Mouse (Mus musculus) adrenal gland, postnatal 25 days (tissue): ENCODE measurements around the gene Litaf. TPM values are rescaled to one million over a fixed set of nuclear protein-coding genes. Genes with fewer than 3 reads are reported as not detected.
A peak's percentile ranks its signal among the peaks of the same experiment; 100 is the strongest.
"Not testable (repeated sequence)": the region's sequence is repeated elsewhere in the genome, so short reads cannot be mapped to it uniquely, and the experiment has no call there.

Experiments
- DNase-seq: peaks from one replicate; pipeline ENCODE4 v3.0.0; 2021; ENCODE audit warnings: mixed read lengths
- total RNA-seq: library from RNA; stranded (reverse); gene quantifications from 2 replicates; pipeline ENCODE4 v1.2.3, GENCODE M21; 2021

Litaf gene
- total RNA-seq, 1 experiment from 2014 or later, result 46.5 TPM

GRCm38 (mm10) chr16:11021403-11022112 lies 44.4 kb downstream of the Litaf start:
- no peak for DNase-seq

- DNase-seq, result no peak
Observed at GRCm38 (mm10) chr16:11017807-11018595, 48.0 kb downstream of the Litaf start.

DNA sequence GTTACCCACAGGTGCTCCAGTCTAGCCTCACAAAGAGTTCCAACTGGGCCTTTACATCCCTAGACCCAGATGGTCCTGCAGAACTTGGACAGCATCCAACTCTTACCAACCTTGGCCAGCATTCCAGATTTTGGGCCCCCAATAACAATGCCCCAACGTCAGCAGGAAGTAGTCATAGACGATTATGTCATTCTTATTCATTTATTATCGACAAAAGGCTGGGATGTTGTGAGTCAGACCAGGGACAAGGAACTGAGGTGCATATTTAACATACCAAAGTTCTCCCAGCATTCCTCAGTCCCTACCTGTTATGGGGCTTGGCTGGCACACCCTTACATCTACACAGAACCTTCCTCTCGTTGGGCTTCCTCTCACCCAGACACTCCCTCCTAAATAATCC lies 49.6 kb downstream of the Litaf start:
- DNase-seq, result no peak

GRCm38 (mm10) chr16:11014407-11014806 lies 51.5 kb downstream of the Litaf start:
- peak; percentile 13 for DNase-seq

GRCm38 (mm10) chr16:11013464-11014147 lies 52.4 kb downstream of the Litaf start:
- DNase-seq, result not testable (repeated sequence)

- DNase-seq, result peak; percentile 63
Observed at GRCm38 (mm10) chr16:11012571-11013463, 53.1 kb downstream of the Litaf start.

DNA sequence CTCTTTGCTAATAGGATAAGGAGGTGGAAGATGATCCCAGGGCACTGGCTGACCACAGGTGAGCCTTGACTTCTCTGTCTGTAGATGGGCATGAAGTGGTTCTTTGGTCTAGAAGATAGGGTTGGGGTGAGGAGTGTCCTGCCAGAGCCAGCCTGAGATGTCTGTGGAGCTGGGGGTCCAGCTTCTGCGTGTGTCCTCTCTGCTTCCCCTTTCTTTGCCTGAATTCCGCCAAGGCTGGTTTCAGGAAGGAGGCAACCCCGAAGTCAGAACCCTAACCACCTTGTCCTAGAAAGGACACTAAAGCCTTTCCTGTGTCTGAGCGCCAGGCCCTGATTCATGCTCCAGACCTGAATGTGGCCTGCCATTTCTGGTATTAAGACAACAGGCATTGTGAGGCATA lies 54.0 kb downstream of the Litaf start:
- DNase-seq, result no peak

DNA sequence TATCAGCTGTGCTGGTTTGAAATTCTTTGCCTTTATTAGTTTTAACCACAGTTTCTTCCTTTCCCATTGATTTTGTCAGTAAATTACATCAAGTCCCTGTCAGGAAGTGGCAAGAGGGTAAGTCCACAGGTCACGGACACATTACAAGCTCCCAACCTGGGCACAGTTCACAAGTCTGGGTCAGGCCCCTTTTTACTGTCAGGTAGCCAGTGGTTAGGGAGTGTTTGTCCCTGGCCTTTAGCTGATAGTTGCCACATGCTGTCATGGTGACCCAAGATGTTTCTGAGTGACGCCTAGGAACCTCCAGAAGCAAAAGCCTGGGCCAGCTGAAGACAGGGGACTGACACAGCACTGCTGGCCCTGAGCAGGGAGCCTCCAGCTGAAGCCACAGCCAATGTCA lies 54.8 kb downstream of the Litaf start:
- no peak for DNase-seq

- DNase-seq, result no peak
Observed at GRCm38 (mm10) chr16:11010270-11010669, 55.7 kb downstream of the Litaf start.

DNA sequence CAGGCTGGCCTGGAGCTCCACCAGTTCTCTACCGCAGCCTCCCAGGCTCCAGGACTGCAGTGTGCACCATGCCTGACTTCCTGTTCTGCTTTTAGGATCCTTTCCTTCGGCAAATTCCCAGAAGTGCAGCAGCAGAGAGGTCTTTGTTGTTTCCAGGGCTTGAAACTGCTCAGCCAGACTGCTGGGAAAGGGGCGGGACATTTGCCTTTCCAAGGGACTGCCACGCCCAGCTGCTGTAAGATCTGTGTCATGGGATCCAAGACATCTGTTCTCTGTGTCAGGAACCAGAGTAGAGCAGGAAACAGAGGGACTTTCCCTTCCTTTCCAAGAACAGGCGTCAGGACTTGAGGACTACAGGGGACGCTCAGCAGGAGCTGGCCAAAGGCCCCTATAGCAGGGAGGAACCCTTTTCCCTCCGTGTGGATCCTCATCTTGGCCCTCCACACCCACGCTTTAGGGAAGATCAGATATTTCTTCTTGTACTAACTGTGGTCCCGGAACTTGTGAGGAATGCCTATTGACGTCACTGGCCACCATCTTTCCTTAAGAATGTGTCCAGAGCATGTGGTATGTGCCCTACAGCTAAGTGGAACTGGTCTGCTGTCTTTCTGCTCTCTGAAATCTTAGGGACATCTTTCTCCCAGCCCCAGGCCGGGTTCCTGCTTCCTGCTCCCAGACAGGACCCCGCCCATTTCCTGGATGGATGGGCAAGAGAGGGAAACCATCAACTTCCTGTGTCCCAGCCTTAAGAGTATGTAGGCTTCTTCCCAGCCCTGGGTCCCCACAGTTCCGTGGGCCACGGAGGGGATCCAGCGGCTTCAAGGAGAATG lies 57.6 kb downstream of the Litaf start:
- peak; percentile 54 for DNase-seq

GRCm38 (mm10) chr16:11006100-11006499 lies 59.9 kb downstream of the Litaf start:
- DNase-seq, result no peak

GRCm38 (mm10) chr16:11001703-11002659 lies 64.0 kb downstream of the Litaf start:
- no peak for DNase-seq

GRCm38 (mm10) chr16:10999809-11000208 lies 66.1 kb downstream of the Litaf start:
- no peak for DNase-seq

DNA sequence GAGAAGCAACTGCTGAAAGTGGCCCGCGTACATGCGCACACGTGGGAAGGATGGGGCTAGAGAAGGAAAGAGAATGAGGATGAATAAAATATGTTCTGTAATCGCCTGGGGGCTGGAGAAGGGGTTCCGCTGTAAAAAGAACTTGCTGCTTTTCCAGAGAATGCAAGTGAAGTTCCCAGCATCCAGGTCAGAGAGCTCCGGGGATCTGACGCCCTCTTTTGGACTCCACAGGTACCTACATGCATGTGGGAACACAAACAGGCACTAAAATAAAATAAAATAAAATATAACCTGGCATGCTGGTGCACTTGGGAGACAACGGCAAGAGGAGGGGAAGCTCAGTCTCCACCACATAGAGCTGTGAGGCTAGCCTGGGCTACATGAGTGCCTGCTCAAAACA lies 67.7 kb downstream of the Litaf start:
- no peak for DNase-seq

DNA sequence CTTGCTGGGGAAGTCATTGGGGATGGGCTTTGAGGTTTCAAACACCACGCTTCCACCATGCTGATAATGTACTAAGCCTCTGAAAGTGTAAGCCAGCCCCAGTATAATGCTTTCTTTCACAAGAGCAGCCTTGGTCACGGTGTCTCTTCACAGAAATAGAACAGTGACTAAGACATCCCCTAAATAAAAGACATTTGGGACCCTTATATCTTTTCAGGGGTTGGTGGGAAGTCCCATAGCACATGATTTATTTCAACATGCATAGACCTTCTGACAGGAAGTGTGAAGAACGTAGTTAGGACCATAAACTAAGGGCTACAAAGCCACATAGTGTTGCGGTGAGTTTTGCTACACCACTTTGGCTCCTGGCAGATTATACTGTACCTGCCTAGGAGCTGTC lies 69.4 kb downstream of the Litaf start:
- DNase-seq, result no peak

DNA sequence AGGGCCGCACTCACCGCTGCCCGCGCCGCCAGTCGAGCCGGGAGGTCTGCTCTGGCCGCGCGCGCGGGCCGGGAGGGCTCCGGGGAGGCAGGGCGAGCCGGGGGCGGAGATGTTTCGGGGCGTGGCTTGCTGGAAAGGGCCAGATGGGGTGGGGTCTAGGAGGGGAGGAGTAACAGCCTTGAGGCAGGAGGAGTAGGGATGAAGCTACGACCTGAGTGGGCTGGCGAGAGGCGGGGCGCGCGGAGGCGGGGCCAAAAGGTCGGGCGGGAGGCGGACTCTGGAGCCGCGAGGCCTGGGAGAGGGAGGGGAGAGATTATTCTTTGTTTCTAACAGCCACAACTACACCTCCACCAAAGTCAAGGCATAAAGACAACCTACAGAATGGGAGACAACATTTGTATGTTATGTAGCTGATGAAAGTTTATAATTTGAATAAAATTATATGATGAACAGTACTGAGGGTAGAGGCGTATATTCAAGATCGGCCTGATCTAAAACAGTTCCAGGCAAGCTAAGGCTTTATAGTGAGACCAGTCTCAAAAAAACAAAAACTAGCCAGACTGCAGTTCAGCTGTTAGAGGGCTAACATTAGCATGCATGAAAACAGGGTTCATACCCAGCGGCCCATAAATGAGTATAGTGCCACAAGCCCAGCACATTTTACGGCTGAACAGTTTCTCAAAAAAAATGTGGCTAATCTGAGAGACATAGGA lies 72.8 kb downstream of the Litaf start:
- peak; percentile 96 for DNase-seq

- DNase-seq, result peak; percentile 30
Observed at GRCm38 (mm10) chr16:10992090-10993031, 73.6 kb downstream of the Litaf start.

DNA sequence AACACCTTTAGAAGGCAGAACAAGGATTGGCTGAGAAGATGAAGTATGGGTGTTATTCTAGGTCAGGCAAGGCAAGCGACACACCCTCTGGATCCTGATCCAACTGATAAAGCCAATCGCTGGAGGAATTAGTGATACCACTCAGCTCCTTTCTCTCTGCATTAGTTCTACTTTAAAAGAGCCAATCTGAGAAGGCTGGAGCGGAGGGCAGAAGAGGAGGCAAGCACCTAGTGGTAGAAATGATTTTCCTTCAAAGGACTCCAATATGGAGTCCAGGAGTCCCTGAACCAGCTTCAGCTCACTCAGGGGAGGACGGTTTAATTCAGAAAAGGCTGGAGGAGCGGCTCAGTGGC lies 74.2 kb downstream of the Litaf start:
- no peak for DNase-seq
